Mouse (Mus musculus): ENCODE measurements around the gene Clgn.

Gene Clgn

GRCm38 (mm10) chr8:83389316-83390005, at the start of gene Clgn:
Clgn (plus strand) TSS chr8:83389867.
- DNase-seq, result peak; percentile 78 to 83

GRCm38 (mm10) chr8:83342076-83342475, 47.6 kb upstream of the Clgn start:
- no peak for DNase-seq

- DNase-seq, result no peak
Measured at GRCm38 (mm10) chr8:83342693-83343092, 47.0 kb upstream of the Clgn start.

GRCm38 (mm10) chr8:83348263-83348662, 41.4 kb upstream of the Clgn start, which contains the start of gene Mgat4d:
Mgat4d (plus strand) TSS chr8:83348471.
- no peak for DNase-seq

GRCm38 (mm10) chr8:83351315-83351714, 38.4 kb upstream of the Clgn start:
- DNase-seq, result no peak

GRCm38 (mm10) chr8:83363156-83363769, 26.4 kb upstream of the Clgn start:
- peak; percentile 40 to 58 for DNase-seq

GRCm38 (mm10) chr8:83377231-83377630, 12.4 kb upstream of the Clgn start:
- DNase-seq, result no peak

GRCm38 (mm10) chr8:83380141-83380540, 9.5 kb upstream of the Clgn start:
- DNase-seq, result no peak

- no peak for DNase-seq
Measured at GRCm38 (mm10) chr8:83381016-83381415, 8.7 kb upstream of the Clgn start.

GRCm38 (mm10) chr8:83382850-83383249, 6.8 kb upstream of the Clgn start:
- no peak for DNase-seq

- DNase-seq, result no peak
Measured at GRCm38 (mm10) chr8:83390006-83390701, 487 bp downstream of the Clgn start.

- DNase-seq, result no peak
Measured at GRCm38 (mm10) chr8:83392521-83392920, 2.9 kb downstream of the Clgn start.

GRCm38 (mm10) chr8:83394325-83394724, 4.7 kb downstream of the Clgn start:
- no peak for DNase-seq

GRCm38 (mm10) chr8:83396680-83397079, 7.0 kb downstream of the Clgn start:
- no peak for DNase-seq

- no peak for DNase-seq
Measured at GRCm38 (mm10) chr8:83397726-83398125, 8.1 kb downstream of the Clgn start.

GRCm38 (mm10) chr8:83405548-83405947, 15.9 kb downstream of the Clgn start:
- no peak for DNase-seq

- DNase-seq, result peak; percentile 17 to 18
Measured at GRCm38 (mm10) chr8:83406836-83407235, 17.2 kb downstream of the Clgn start.

GRCm38 (mm10) chr8:83408496-83408895, 18.8 kb downstream of the Clgn start:
- no peak for DNase-seq

GRCm38 (mm10) chr8:83416878-83417277, 27.2 kb downstream of the Clgn start:
- DNase-seq, result no peak

- DNase-seq, result no peak
Measured at GRCm38 (mm10) chr8:83417970-83418369, 28.3 kb downstream of the Clgn start.

GRCm38 (mm10) chr8:83418805-83419516, 29.3 kb downstream of the Clgn start:
- no peak for DNase-seq

- DNase-seq, result no peak
Measured at GRCm38 (mm10) chr8:83421354-83421753, 31.7 kb downstream of the Clgn start.
